Mouse (Mus musculus): Measurements from ENCODE around the gene Fstl3.

GRCm38 (mm10) chr10:79783050-79783449 lies 6.0 kb downstream of the Fstl3 start:
- TF ChIP-seq CTCF (IDR thresholded peaks at IDR 0.05; ENCODE audit: low read depth, low read length) (no peak), POLR2A (IDR thresholded peaks at IDR 0.05; ENCODE audit: borderline replicate concordance, low read depth, low read length) (no peak)
